Mouse (Mus musculus) stomach, postnatal 0 days (tissue): ENCODE measurements around the gene C1qtnf7. TPM values are rescaled to one million over a fixed set of nuclear protein-coding genes. Genes with fewer than 3 reads are reported as not detected.

Experiments used
- ATAC-seq: fragments of 200-750 bp; cut with Nextera tagmentation; 2 replicates; pipeline ENCODE4 v1.8.0; 2017; ENCODE audit not compliant: low FRiP score, low TSS enrichment
- DNase-seq: peaks from one replicate; pipeline ENCODE4 v3.0.0-alpha.2; 2016; ENCODE audit warnings: low spot score
- H3K27ac ChIP-seq: fragments of 300-500 bp; sonication (generic); replicated peaks from 2 replicates; pipeline ENCODE4 v1.5.1; 2014; ENCODE audit warnings: mild to moderate bottlenecking, control low read depth
- H3K27me3 ChIP-seq: fragments of 300-500 bp; sonication (generic); 2 replicates; pipeline ENCODE4 v1.6.1; 2014; ENCODE audit warnings: low read length; ENCODE audit not compliant: control insufficient read depth, insufficient read depth
- H3K36me3 ChIP-seq: fragments of 300-500 bp; sonication (generic); 2 replicates; pipeline ENCODE4 v1.6.1; 2014; ENCODE audit warnings: low read length, mixed read lengths; ENCODE audit not compliant: control insufficient read depth, insufficient read depth
- H3K4me1 ChIP-seq: fragments of 300-500 bp; sonication (generic); replicated peaks from 2 replicates; pipeline ENCODE4 v1.6.1; 2014; ENCODE audit warnings: antibody characterized with exemption; ENCODE audit not compliant: control insufficient read depth, insufficient read depth
- H3K4me2 ChIP-seq: fragments of 300-500 bp; sonication (generic); replicated peaks from 2 replicates; pipeline ENCODE4 v1.6.1; 2014; ENCODE audit warnings: low read depth, mild to moderate bottlenecking, control low read depth, moderate library complexity
- H3K4me3 ChIP-seq: fragments of 300-500 bp; sonication (generic); 2 replicates; pipeline ENCODE4 v1.5.1; 2014; ENCODE audit warnings: low read depth, low read length, control low read depth
- H3K9ac ChIP-seq: fragments of 300-500 bp; sonication (generic); 2 replicates; pipeline ENCODE4 v1.6.1; 2014; ENCODE audit warnings: mild to moderate bottlenecking, low read length, control low read depth, mixed read lengths
- H3K9me3 ChIP-seq: fragments of 300-500 bp; sonication (generic); 2 replicates; pipeline ENCODE4 v1.6.1; 2016; ENCODE audit warnings: low read length; ENCODE audit not compliant: control insufficient read depth
- CTCF ChIP-seq: IDR thresholded peaks from 2 replicates; pipeline ENCODE4 v1.5.1; 2016; ENCODE audit warnings: antibody characterized with exemption, low read depth, mild to moderate bottlenecking, moderate library complexity
- EP300 ChIP-seq: optimal IDR thresholded peaks from 2 replicates; pipeline ENCODE3; 2016; ENCODE audit warnings: antibody characterized with exemption
- WGBS: fragments of 180-500 bp; shearing (Covaris S2); extraction: QIAGEN DNeasy Blood & Tissue Kit; methylation state at CpG from one replicate; pipeline ENCODE4 v1.1.7; 2014; 5-methylcytosine and 5-hydroxymethylcytosine counted together
- polyA plus RNA-seq: library from polyadenylated mRNA; unstranded; fragments of >200 nt; fragmentation: Nextera tagmentation; extraction: Ambion mirVana; gene quantifications from 2 replicates; pipeline ENCODE4 v1.2.1, GENCODE M21; 2015

The C1qtnf7 gene
- polyA plus RNA-seq = 15.4 and 20.4 TPM in 2 replicates

DNA sequence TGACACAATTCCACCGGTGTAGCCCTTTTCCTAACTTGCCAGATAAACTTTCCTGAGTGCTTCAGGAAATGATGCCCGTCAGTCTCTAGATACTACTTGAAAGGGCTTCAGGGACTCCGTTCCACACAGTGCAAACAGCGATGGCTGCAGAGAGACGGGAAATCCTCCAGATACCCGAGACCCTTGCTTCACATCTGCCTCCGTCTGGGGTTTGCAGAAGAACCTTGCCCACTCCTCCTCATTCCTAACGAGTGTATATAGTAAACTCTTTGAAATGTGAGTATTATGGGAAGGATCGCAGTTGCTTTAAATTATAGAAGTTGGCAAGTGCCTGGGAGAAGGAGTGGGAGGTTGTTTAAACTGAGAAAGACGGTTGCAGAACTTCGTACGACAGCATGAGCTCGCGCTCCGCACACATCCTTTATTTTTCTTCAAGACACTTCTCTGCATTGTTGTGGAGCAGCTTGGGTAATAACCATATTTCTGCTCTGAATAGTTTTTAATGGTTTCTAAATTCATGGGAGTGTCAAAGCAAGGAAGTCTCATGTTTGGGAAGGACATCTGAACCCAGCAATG lies at the start of gene C1qtnf7:
Gene C1qtnf7, plus strand, starts transcription at position 138 of the 576 bp plus-strand sequence.
- H3K4me3 ChIP-seq = peak within 1 kb of the TSS; percentile 37
- no peaks in the 10 kb centered on the region for H3K36me3 ChIP-seq
- no peaks in the 10 kb centered on the region for H3K9me3 ChIP-seq
- no peak for ATAC-seq
- peak within 1 kb of the TSS; percentile 54; the same call in 1 of the 2 replicates for H3K27ac ChIP-seq
- no peaks in the 10 kb centered on the region for H3K4me1 ChIP-seq
- WGBS = 26% methylated on average over 15 of the region's 15 CpGs
- TF ChIP-seq CTCF = no peak
- no peak for TF ChIP-seq EP300
- no peak for DNase-seq
- H3K4me2 ChIP-seq = peak within 1 kb of the TSS; percentile 51
- no peaks in the 10 kb centered on the region for H3K27me3 ChIP-seq
- peak within 1 kb of the TSS; percentile 38; the same call in 1 of the 2 replicates for H3K9ac ChIP-seq

DNA sequence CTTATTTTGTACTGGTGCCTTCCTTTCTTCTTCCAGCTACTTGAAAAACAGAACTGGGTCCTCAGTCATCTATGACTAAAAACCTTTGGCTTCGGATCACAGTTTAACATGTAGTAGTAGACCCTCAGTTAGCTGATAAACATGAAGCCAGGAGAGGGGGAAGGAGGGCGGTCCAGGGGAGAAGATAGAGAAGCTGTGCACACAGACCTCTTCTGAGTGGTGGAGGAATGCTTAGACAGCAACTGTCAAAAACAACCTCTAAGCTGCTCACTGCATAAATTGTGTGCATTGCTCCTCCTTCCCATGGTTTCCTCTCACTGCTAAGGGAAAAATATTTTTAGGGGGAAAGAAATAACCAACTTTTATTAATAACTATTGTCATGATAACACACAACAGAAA lies 48.6 kb upstream of the C1qtnf7 start:
- Histone ChIP-seq H3K27ac (no peak overlapping the region), H3K27me3 (no peaks in the 10 kb centered on the region), H3K4me2 (no peak overlapping the region), H3K9me3 (no peaks in the 10 kb centered on the region), H3K9ac (no peak overlapping the region), H3K36me3 (no peaks in the 10 kb centered on the region), H3K4me3 (no peak overlapping the region), H3K4me1 (no peaks in the 10 kb centered on the region)
- TF ChIP-seq EP300 (no peak), CTCF (no peak)
- 91% methylated on average over 2 of the region's 2 CpGs for WGBS
- DNase-seq (no peak), ATAC-seq (no peak)

DNA sequence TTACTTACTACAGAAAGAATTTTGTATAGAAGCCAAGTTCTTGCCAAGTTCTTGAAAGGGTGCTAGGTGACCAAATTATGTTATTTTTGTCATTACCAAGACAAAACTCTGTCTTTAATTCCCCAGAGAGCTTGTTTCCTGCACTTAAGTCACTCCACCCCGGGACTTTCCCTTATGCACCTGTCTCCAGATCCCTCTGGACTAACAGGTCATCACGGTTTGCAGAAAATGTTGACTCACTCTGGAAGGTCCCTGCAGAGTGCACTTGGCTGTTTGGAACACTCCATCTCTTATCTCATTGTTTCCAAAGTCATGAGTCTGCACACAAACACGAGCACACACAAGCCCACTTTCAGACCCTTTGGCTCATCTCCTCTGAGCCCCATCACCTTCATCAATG lies 48.1 kb upstream of the C1qtnf7 start:
- Histone ChIP-seq H3K36me3 (no peaks in the 10 kb centered on the region), H3K4me3 (no peak overlapping the region), H3K9me3 (no peaks in the 10 kb centered on the region), H3K4me1 (no peaks in the 10 kb centered on the region), H3K27ac (no peak overlapping the region), H3K9ac (no peak overlapping the region), H3K4me2 (no peak overlapping the region), H3K27me3 (no peaks in the 10 kb centered on the region)
- no peak for DNase-seq
- no peak for TF ChIP-seq EP300
- TF ChIP-seq CTCF = no peak
- WGBS = 56% methylated on average over 3 of the region's 3 CpGs
- ATAC-seq = no peak

DNA sequence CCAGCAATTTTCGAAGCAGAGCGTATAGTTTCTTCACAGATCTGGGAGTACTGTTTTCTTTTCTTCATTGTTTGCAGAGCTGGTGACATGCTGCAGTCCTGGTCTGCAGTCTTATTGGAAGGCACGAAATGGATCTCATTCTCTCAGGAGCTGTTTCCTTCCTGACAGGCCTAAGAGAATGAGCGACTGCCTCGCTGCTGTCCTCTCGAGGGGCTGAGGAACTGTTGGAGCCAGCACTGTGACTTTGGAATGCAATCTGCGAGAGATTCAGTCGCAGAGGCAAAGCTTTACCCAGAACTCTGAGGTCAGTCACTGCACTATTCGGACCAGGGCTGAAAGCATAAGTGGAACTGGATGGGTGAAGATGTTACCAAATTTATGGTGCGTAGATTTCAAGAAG lies 46.4 kb upstream of the C1qtnf7 start:
- no peak overlapping the region for H3K27ac ChIP-seq
- no peaks in the 10 kb centered on the region for H3K9me3 ChIP-seq
- H3K36me3 ChIP-seq = no peaks in the 10 kb centered on the region
- no peak overlapping the region for H3K4me3 ChIP-seq
- no peak overlapping the region for H3K9ac ChIP-seq
- H3K4me1 ChIP-seq = no peaks in the 10 kb centered on the region
- ATAC-seq (no peak), DNase-seq (no peak)
- no peak overlapping the region for H3K4me2 ChIP-seq
- H3K27me3 ChIP-seq = no peaks in the 10 kb centered on the region
- no peak for TF ChIP-seq CTCF
- no peak for TF ChIP-seq EP300
- 56% methylated on average over 10 of the region's 10 CpGs for WGBS

DNA sequence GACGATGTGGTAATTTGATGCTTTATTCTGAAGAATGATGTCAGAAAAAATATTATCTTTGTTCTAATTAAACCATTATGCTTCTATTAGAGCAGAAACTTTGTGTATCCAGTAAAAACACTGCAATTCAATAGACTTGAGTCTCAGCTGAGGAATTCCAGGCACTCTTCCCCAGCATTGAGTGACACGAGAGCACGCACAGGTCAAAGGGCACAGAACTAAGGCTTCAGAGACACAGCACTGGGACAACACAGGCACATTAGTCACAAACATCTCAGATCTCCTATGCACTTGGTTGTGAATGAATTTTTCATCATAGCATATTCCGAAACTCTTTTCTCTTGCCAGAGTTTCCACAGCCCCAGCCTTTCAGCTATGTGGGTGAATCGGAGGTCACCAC lies 37.4 kb upstream of the C1qtnf7 start:
- DNase-seq = no peak
- no peak for TF ChIP-seq CTCF
- TF ChIP-seq EP300 = no peak
- H3K27ac ChIP-seq = no peak overlapping the region
- ATAC-seq = no peak
- H3K4me2 ChIP-seq = no peak overlapping the region
- no peaks in the 10 kb centered on the region for H3K27me3 ChIP-seq
- WGBS = 54% methylated on average over 5 of the region's 5 CpGs
- peaks cover 2% of the 10 kb centered on the region; the same call in 1 of the 2 replicates for H3K4me1 ChIP-seq
- no peak overlapping the region for H3K4me3 ChIP-seq
- H3K36me3 ChIP-seq = no peaks in the 10 kb centered on the region
- H3K9me3 ChIP-seq = no peaks in the 10 kb centered on the region
- H3K9ac ChIP-seq = no peak overlapping the region

DNA sequence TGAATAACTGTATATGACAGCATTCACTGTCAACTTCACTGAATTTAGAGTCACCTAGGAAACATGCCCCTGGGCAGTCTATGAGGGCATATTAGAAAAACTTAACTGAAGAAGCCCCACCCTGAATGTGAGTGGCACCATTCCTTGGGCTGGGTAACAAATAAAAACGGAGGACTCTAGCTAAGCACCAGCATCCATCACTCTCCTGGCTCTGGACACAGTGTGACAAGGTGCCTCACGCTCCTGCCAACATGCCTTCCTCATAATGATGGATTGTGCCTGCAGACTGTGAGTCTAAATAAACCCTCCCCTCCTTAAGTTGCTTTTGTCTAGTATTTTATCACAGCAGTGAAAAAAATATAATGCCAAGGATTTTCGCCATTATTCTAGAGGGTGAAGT lies 35.3 kb upstream of the C1qtnf7 start:
- DNase-seq (no peak), ATAC-seq (no peak)
- TF ChIP-seq CTCF (no peak), EP300 (no peak)
- peaks cover 2% of the 10 kb centered on the region; the same call in 1 of the 2 replicates for H3K4me1 ChIP-seq
- no peak overlapping the region for H3K9ac ChIP-seq
- H3K36me3 ChIP-seq = no peaks in the 10 kb centered on the region
- no peak overlapping the region for H3K4me3 ChIP-seq
- no peaks in the 10 kb centered on the region for H3K27me3 ChIP-seq
- H3K4me2 ChIP-seq = no peak overlapping the region
- H3K9me3 ChIP-seq = no peaks in the 10 kb centered on the region
- no peak overlapping the region for H3K27ac ChIP-seq
- 33% methylated on average over 3 of the region's 3 CpGs for WGBS
